Mouse (Mus musculus) myocyte (in vitro differentiated cells): ENCODE data around the gene Vstm5.

Source experiments
- CEBPB ChIP-seq: IDR thresholded peaks from 2 replicates; pipeline ENCODE4 v1.6.1; 2011; ENCODE audit warnings: mild to moderate bottlenecking, moderate library complexity; ENCODE audit not compliant: poor library complexity, insufficient read depth, severe bottlenecking
- E2F4 ChIP-seq: IDR thresholded peaks from one replicate; pipeline ENCODE4 v1.6.1; 2011; ENCODE audit warnings: mild to moderate bottlenecking, control low read depth, moderate library complexity; ENCODE audit not compliant: insufficient read depth
- MAX ChIP-seq: IDR thresholded peaks from one replicate; pipeline ENCODE4 v1.6.1; 2011; ENCODE audit warnings: low read depth, mild to moderate bottlenecking, control low read depth
- MYOD1 ChIP-seq, 3 experiments: IDR thresholded peaks; one replicate each; pipeline ENCODE4 v1.6.1; 2011; ENCODE audit warnings: control low read depth in 2 of 3, low read depth in 2 of 3, mild to moderate bottlenecking in 2 of 3, moderate library complexity in 1 of 3; ENCODE audit not compliant: insufficient read length in 2 of 3, control insufficient read depth in 1 of 3
- POLR2A ChIP-seq: IDR thresholded peaks from one replicate; pipeline ENCODE4 v1.6.1; 2011; ENCODE audit warnings: low read depth, mild to moderate bottlenecking, control low read depth, moderate library complexity; ENCODE audit not compliant: insufficient read length
- POLR2AphosphoS2 ChIP-seq: IDR thresholded peaks from one replicate; pipeline ENCODE4 v1.6.1; 2011; ENCODE audit warnings: low read depth, control low read depth; ENCODE audit not compliant: insufficient read length
- REST ChIP-seq: IDR thresholded peaks from one replicate; pipeline ENCODE4 v1.6.1; 2011; ENCODE audit warnings: mild to moderate bottlenecking, control low read depth, moderate library complexity; ENCODE audit not compliant: insufficient read depth, insufficient read length
- TCF12 ChIP-seq: IDR thresholded peaks from one replicate; pipeline ENCODE4 v1.6.1; 2011; ENCODE audit warnings: mild to moderate bottlenecking, control low read depth; ENCODE audit not compliant: poor library complexity, insufficient read depth, severe bottlenecking
- USF1 ChIP-seq: IDR thresholded peaks from one replicate; pipeline ENCODE4 v1.6.1; 2011; ENCODE audit warnings: low read depth, mild to moderate bottlenecking, control low read depth, moderate library complexity

DNA sequence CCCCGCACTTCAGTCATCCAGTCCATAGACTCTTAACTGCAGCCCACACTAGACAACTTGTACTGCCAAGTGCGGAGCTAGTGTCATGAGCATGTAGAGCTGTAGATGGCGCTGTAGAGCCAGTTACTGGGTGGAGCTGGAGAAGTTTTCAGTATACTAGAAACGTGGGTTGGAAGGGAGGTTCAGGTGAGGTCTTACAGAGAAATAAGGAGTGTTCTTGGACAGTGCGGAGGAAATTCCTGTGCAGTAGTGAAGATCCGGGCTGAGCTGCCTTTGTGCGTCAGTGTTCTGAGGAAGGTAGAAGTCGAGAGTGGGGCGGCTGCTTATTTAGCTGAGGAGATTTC is 2.7 kb downstream of the Vstm5 start:
- TF ChIP-seq MAX (no peak), MYOD1 (IDR thresholded peaks at IDR 0.05; ENCODE audit: control insufficient read depth in 1 of 3, insufficient read length in 2 of 3, low read depth in 2 of 3) (no peak), POLR2A (no peak), TCF12 (no peak), USF1 (no peak), POLR2AphosphoS2 (no peak), E2F4 (no peak), CEBPB (no peak), REST (no peak)
